Mouse (Mus musculus) retina, postnatal 1 day (tissue): ENCODE measurements at regions not wholly inside any gene's neighbourhood (a gene's known extent, or its start where the extent isn't known, plus 50 kb on each side); places are given as distances from the start of the nearest gene placed in this dataset.

Experiments
- DNase-seq: peaks from one replicate; pipeline ENCODE4 v3.0.0-alpha.2; 2012

GRCm38 (mm10) chr2:157633286-157633685 is 62.2 kb upstream of the Blcap start:
- DNase-seq = no peak

DNA sequence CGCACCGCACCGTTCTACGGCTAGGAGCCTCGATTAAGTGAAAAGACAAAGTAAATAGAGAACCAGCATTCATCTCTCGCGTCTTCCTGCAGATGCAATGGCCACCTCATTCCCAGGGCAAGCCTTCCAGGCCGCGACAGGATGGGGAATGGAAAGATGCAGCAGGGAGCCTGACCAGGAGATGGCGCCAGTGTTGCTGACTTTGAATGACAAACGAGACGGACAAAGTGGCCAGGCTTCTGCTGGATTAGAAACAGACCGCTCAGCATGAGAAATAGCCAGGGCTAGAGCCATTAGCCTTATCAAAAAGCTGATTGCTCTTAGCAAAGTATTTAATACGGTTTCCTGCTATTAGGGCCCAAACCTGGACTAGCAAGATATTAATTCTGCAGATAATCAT is 64.6 kb upstream of the Blcap start:
- peak; percentile 90 for DNase-seq

GRCm38 (mm10) chr2:157640873-157641272 is 69.8 kb upstream of the Blcap start:
- no peak for DNase-seq

DNA sequence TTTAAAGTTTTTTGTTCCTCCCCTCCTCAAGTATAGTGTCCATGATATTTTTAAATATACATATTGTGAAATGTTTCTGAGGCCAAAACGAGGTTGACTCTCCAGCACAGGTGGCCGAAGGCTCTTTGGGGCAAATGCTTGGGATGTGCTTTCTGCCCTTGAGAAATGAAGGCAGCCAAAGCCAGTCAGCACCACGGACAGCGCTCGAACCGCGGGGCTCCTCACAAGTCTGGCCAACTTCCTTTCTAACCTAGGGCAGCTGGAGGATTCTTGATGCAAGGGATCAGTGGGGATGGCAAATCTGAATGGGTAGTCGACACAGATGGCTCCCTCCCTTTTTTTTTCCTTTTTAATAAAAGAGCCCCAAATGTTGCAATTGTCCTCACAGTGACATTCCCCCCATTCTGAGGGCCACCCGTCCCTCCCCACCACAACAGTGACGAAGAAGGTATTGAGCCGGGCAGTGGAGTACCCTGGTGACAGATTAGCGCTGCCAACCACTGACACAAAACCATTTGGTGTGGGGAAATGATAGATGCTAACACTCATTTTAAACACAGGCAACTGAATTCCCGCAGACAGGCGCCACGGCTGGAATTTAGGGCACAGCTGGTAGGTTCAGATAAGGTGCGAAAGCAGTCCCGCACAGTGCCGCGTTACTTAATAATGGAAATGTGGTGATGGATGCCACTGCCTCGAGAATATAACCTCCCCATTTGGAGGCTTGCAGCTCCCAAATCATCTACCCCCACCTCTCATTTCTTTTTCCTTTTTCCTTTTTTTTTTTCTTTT is 73.4 kb upstream of the Ctnnbl1 start:
- DNase-seq = peak; percentile 58

- peak; percentile 27 for DNase-seq
Measured at GRCm38 (mm10) chr2:157664481-157664880, 72.7 kb upstream of the Ctnnbl1 start.

DNA sequence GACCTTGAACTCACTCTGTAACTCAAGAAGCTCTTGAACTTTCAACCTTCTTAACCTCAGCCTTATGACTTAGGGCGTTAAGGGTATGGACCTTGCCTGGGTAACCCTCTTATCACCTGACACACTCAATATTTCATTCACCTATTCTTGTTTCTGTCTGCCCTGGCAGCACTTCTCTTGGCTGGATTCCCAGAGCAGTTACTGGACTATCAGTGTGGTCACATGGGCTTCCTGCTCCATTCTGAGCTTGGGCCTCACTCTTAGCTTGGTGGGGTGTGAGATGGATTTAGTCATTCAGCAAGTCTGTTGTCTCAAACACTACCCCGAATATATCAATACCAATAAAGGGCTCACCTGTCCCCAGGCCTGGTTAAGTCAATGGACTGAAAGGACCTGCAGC is 67.0 kb upstream of the Ctnnbl1 start:
- DNase-seq = no peak

GRCm38 (mm10) chr2:157674906-157675305 is 62.3 kb upstream of the Ctnnbl1 start:
- no peak for DNase-seq

GRCm38 (mm10) chr2:157676396-157677176 is 60.6 kb upstream of the Ctnnbl1 start:
- no peak for DNase-seq

DNA sequence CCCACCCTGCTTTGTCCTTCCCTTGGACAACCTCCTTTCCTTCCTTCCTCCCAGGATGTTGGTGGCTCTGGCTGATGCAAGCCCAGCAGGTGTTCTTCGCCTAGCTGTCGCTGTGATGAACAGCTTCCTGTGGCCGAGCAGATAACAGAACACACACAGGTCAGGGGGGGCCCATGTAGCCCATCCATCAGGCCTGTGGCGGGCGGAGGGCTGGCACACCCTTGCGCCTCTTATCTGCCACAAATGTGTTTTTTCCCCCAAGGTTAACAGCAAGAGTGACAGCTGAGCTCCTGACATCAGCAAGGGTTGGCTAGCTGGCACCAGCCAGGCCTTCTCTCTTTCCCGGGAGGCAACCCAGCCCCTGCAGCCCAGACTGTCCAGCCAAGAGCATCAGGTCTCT is 59.9 kb upstream of the Ctnnbl1 start:
- DNase-seq = no peak

DNA sequence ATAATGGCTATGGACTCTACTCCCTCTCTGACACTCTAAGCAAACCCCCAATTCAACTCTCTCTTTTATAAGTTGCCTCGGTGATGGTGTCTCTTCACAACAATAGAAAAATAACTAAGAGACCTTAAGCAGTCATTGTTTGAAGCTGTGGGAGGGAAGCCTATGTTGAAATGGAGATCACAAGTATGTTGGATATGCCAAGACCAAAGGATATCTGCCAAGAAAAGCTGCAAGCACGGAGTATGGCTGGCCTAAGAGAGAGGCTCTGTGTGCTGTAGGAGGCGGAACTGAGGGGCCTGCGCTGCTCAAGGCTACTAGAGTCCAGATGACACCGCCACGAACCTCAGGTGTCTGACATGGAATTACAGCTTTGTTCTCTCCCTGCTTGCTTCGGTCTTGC is 55.3 kb upstream of the Ctnnbl1 start:
- DNase-seq = no peak
